9 mouse cellular contexts compared by ENCODE assay signal in genomic region chr6:91736471-91736870, GRCm38 (mm10). TPM values are rescaled to one million over a fixed set of nuclear protein-coding genes. Genes with fewer than 3 reads are reported as not detected.
A peak's percentile ranks its signal among the peaks of the same experiment; 100 is the strongest.
DNase-seq lines count a peak whose midpoint lies in the region; ATAC-seq lines count a peak whose summit lies in the region.
"Had no signal": no experiment of that assay in that cellular context is flagged by ENCODE, and none has a peak within 500 bp of the region (broad histone marks: within the 10 kb centered on the region; RNA-seq: fewer than 3 reads in every experiment).

No protein-coding gene starts in this region.

- H3K9me3 ChIP-seq in heart, embryonic 15.5 days (replicated peaks), result no peaks in the 10 kb centered on the region
- no peaks in the 10 kb centered on the region for H3K9me3 ChIP-seq in limb, embryonic 10.5 days (replicated peaks)
- H3K9me3 ChIP-seq: limb, embryonic 15.5 days had no signal

- H3K4me2 ChIP-seq in heart, embryonic 15.5 days, result no peak overlapping the region
- H3K4me2 ChIP-seq: limb, embryonic 15.5 days had no signal

- ATAC-seq in heart, embryonic 15.5 days (replicated peaks; ENCODE audit: insufficient number of reproducible peaks, insufficient read depth, low FRiP score, low read depth), result peak; percentile 65
- ATAC-seq in CD4-positive, CD25-positive, alpha-beta regulatory T cell, adult 4 months, result no peak

- H3K4me3 ChIP-seq in heart, embryonic 15.5 days, result no peak overlapping the region
- H3K4me3 ChIP-seq in limb, embryonic 10.5 days, result no peak overlapping the region
- H3K4me3 ChIP-seq: limb, embryonic 15.5 days had no signal

- no peak overlapping the region for H3K9ac ChIP-seq in heart, embryonic 15.5 days
- H3K9ac ChIP-seq: limb, embryonic 15.5 days had no signal

- peak overlapping the region; percentile 31; the same call in 1 of the 2 replicates for H3K27ac ChIP-seq in heart, embryonic 15.5 days
- H3K27ac ChIP-seq in limb, embryonic 10.5 days, result peak overlapping the region; percentile 46; the same call in 1 of the 2 replicates

- 54% methylated on average over 5 of the region's 5 CpGs for WGBS in heart, embryonic 15.5 days
- WGBS in limb, embryonic 10.5 days, result 63% methylated on average over 5 of the region's 5 CpGs

- H3K27me3 ChIP-seq in heart, embryonic 15.5 days, result no peaks in the 10 kb centered on the region; the same call in 1 of the 2 replicates
- no peaks in the 10 kb centered on the region for H3K27me3 ChIP-seq in limb, embryonic 10.5 days (ENCODE audit: low read depth, poor library complexity, severe bottlenecking)
- H3K27me3 ChIP-seq: limb, embryonic 15.5 days had no signal

- H3K4me1 ChIP-seq in heart, embryonic 15.5 days (replicated peaks), result peaks cover 16% of the 10 kb centered on the region
- peaks cover 6% of the 10 kb centered on the region for H3K4me1 ChIP-seq in limb, embryonic 10.5 days

- DNase-seq in 3134 (ENCODE audit: extremely low read depth, insufficient read length, low spot score), result peak; percentile 66
- DNase-seq in adrenal gland, postnatal 10 days, result peak; percentile 76
- no peak for DNase-seq in limb, embryonic 10.5 days (ENCODE audit: low spot score)
- DNase-seq in B cell, adult 2 months, result no peak
- no peak for DNase-seq in spleen, postnatal 36 days (ENCODE audit: low spot score in 2 of 2)
- no peak for DNase-seq in layer of hippocampus, postnatal 25 days (ENCODE audit: extremely low spot score in 1 of 2, low spot score in 1 of 2)

- peaks cover 33% of the 10 kb centered on the region; the same call in 1 of the 2 replicates for H3K36me3 ChIP-seq in heart, embryonic 15.5 days
- peaks cover 100% of the 10 kb centered on the region for H3K36me3 ChIP-seq in limb, embryonic 10.5 days

RNA-seq across cellular contexts. Expression of gene Slc6a6, which starts 52.6 kb away (rescaled TPM):
- 100 to 1,000 TPM; 175 to 205 TPM for total RNA-seq in adrenal gland, postnatal 10 days (2021)
- polyA plus RNA-seq in heart, embryonic 15.5 days (2015; fragmentation: Nextera tagmentation; extraction: Ambion mirVana), result 72.5 and 74.9 TPM in 2 replicates
- 45.0 and 49.7 TPM in 2 replicates for polyA plus RNA-seq in limb, embryonic 10.5 days (2016; fragmentation: Nextera tagmentation; extraction: Ambion mirVana)
- 100 to 1,000 TPM; 104 to 168 TPM for total RNA-seq in layer of hippocampus, postnatal 25 days (2021)
- 10 to 100 TPM; 43.3 to 45.1 TPM for polyA plus RNA-seq in CD4-positive, CD25-positive, alpha-beta regulatory T cell, adult 4 months (2017; shearing (Covaris generic))

Comparison
In these comparisons a context has a peak if more than half of its experiments do, and no peak if none do; other contexts are left out.
1. DNase-seq: peak in 3134 (single experiment) and adrenal gland, postnatal 10 days (single experiment); none in limb, embryonic 10.5 days (single experiment), B cell, adult 2 months (0 of 2), spleen, postnatal 36 days (0 of 2) and layer of hippocampus, postnatal 25 days (0 of 2).